Mouse (Mus musculus) lung, postnatal 25 days (tissue): ENCODE results near the gene Mfsd4a.

ENCODE experiments used
- DNase-seq: peaks from one replicate; pipeline ENCODE4 v3.0.0; 2022; ENCODE audit warnings: low spot score

Mfsd4a gene

GRCm38 (mm10) chr1:131989476-131989875, 78.4 kb downstream of the Mfsd4a start:
- no peak for DNase-seq

- DNase-seq, result no peak
Measured at GRCm38 (mm10) chr1:131987432-131987831, 80.4 kb downstream of the Mfsd4a start.

GRCm38 (mm10) chr1:131983806-131984205, 84.1 kb downstream of the Mfsd4a start:
- no peak for DNase-seq

GRCm38 (mm10) chr1:131982907-131983306, 85.0 kb downstream of the Mfsd4a start:
- DNase-seq, result peak; percentile 75

GRCm38 (mm10) chr1:131981378-131982013, 86.4 kb downstream of the Mfsd4a start:
- peak; percentile 73 for DNase-seq

- no peak for DNase-seq
Measured at GRCm38 (mm10) chr1:131980471-131980870, 87.4 kb downstream of the Mfsd4a start.

GRCm38 (mm10) chr1:131976886-131977285, 91.0 kb downstream of the Mfsd4a start:
- no peak for DNase-seq

- DNase-seq, result peak; percentile 23
Measured at GRCm38 (mm10) chr1:131973991-131974390, 93.9 kb downstream of the Mfsd4a start.
